ENCODE assay signal across 26 mouse cellular contexts in genomic region chr5:120245336-120245735, GRCm38 (mm10).
DNase-seq lines count a peak whose midpoint lies in the region; ATAC-seq and TF ChIP-seq lines count a peak whose summit lies in the region.
"Had no signal": no experiment of that assay in that cellular context is flagged by ENCODE, and none has a peak within 500 bp of the region (broad histone marks: within the 10 kb centered on the region; RNA-seq: fewer than 3 reads in every experiment).

No protein-coding gene starts in this region.

- no peaks in the 10 kb centered on the region for H3K27me3 ChIP-seq in kidney, adult 2 months (replicated peaks; ENCODE audit: control insufficient read depth, insufficient read depth, low read length)
- H3K27me3 ChIP-seq in kidney, embryonic 14.5 days (ENCODE audit: control insufficient read depth, insufficient read depth, low read length) = 0 out of 2 replicates have a peak, but pooled peaks cover 11% of the 10 kb centered on the region
- H3K27me3 ChIP-seq in intestine, postnatal 0 days (replicated peaks; ENCODE audit: control insufficient read depth, insufficient read depth, low read length) = no peaks in the 10 kb centered on the region
- H3K27me3 ChIP-seq in midbrain, embryonic 11.5 days (ENCODE audit: control insufficient read depth, insufficient read depth, low read length) = peaks cover 7% of the 10 kb centered on the region; the same call in 1 of the 2 replicates
- peaks cover 97% of the 10 kb centered on the region for H3K27me3 ChIP-seq in midbrain, embryonic 10.5 days (ENCODE audit: low read depth, poor library complexity, severe bottlenecking)

- H3K27ac ChIP-seq in kidney, adult 2 months (ENCODE audit: insufficient read depth, low read depth, low read length) = no peak overlapping the region
- H3K27ac ChIP-seq in kidney, embryonic 14.5 days (ENCODE audit: low read depth, low read length) = no peak overlapping the region
- no peak overlapping the region for H3K27ac ChIP-seq in intestine, postnatal 0 days (ENCODE audit: low read depth, low read length)
- H3K27ac ChIP-seq in midbrain, embryonic 11.5 days (ENCODE audit: low read depth, low read length) = no peak overlapping the region
- H3K27ac ChIP-seq in midbrain, embryonic 10.5 days (replicated peaks) = no peak overlapping the region
- H3K27ac ChIP-seq: embryonic facial prominence, embryonic 13.5 days; embryonic facial prominence, embryonic 15.5 days; forebrain, embryonic 10.5 days; forebrain, embryonic 12.5 days had no signal

- no peak for TF ChIP-seq POLR2A in kidney, adult 2 months (IDR thresholded peaks at IDR 0.05; ENCODE audit: low read depth, low read length)

- H3K9me3 ChIP-seq in kidney, embryonic 14.5 days (ENCODE audit: control insufficient read depth, low read length) = no peaks in the 10 kb centered on the region
- H3K9me3 ChIP-seq in intestine, postnatal 0 days (ENCODE audit: control insufficient read depth) = no peaks in the 10 kb centered on the region
- H3K9me3 ChIP-seq in midbrain, embryonic 11.5 days (ENCODE audit: control insufficient read depth, low read length) = no peaks in the 10 kb centered on the region
- H3K9me3 ChIP-seq in midbrain, embryonic 10.5 days (replicated peaks) = no peaks in the 10 kb centered on the region
- H3K9me3 ChIP-seq: embryonic facial prominence, embryonic 13.5 days; embryonic facial prominence, embryonic 15.5 days; forebrain, embryonic 10.5 days; forebrain, embryonic 12.5 days; G1E had no signal

- no peak for ATAC-seq in kidney, embryonic 14.5 days (ENCODE audit: low FRiP score, low TSS enrichment)
- ATAC-seq in intestine, postnatal 0 days = peak; percentile 41; the same call in 1 of the 2 replicates
- no peak for ATAC-seq in midbrain, embryonic 11.5 days (ENCODE audit: low FRiP score)
- ATAC-seq: activated CD4-positive, CD25-positive, alpha-beta regulatory T cell, adult 4 months; CD4-positive, CD25-positive, alpha-beta regulatory T cell, adult 4 months; forebrain, embryonic 14.5 days; forebrain, embryonic 16.5 days; Patski had no signal

- no peak overlapping the region for H3K4me2 ChIP-seq in kidney, embryonic 14.5 days (replicated peaks; ENCODE audit: low read depth, low read length)
- H3K4me2 ChIP-seq in intestine, postnatal 0 days (replicated peaks; ENCODE audit: low read depth) = no peak overlapping the region
- H3K4me2 ChIP-seq in midbrain, embryonic 11.5 days = no peak overlapping the region
- H3K4me2 ChIP-seq: embryonic facial prominence, embryonic 13.5 days; embryonic facial prominence, embryonic 15.5 days; forebrain, embryonic 12.5 days had no signal

- no peaks in the 10 kb centered on the region for H3K36me3 ChIP-seq in kidney, adult 2 months (ENCODE audit: control insufficient read depth, insufficient read depth, low read length)
- no peaks in the 10 kb centered on the region for H3K36me3 ChIP-seq in kidney, embryonic 14.5 days (ENCODE audit: control insufficient read depth, insufficient read depth, low read length)
- no peaks in the 10 kb centered on the region for H3K36me3 ChIP-seq in intestine, postnatal 0 days (ENCODE audit: control insufficient read depth, insufficient read depth)
- H3K36me3 ChIP-seq in midbrain, embryonic 11.5 days (ENCODE audit: control insufficient read depth, insufficient read depth, low read length) = no peaks in the 10 kb centered on the region
- no peaks in the 10 kb centered on the region for H3K36me3 ChIP-seq in midbrain, embryonic 10.5 days
- H3K36me3 ChIP-seq: embryonic facial prominence, embryonic 13.5 days; embryonic facial prominence, embryonic 15.5 days; forebrain, embryonic 10.5 days; forebrain, embryonic 12.5 days; G1E had no signal

- H3K4me3 ChIP-seq in kidney, adult 2 months (ENCODE audit: insufficient read depth, low read depth, low read length) = no peak overlapping the region
- H3K4me3 ChIP-seq in kidney, embryonic 14.5 days (ENCODE audit: low read length) = no peak overlapping the region
- H3K4me3 ChIP-seq in intestine, postnatal 0 days (ENCODE audit: low read depth, low read length) = no peak overlapping the region
- no peak overlapping the region for H3K4me3 ChIP-seq in midbrain, embryonic 11.5 days (ENCODE audit: low read depth, low read length)
- H3K4me3 ChIP-seq in midbrain, embryonic 10.5 days = no peak overlapping the region
- H3K4me3 ChIP-seq: embryonic facial prominence, embryonic 13.5 days; embryonic facial prominence, embryonic 15.5 days; erythroblast, embryonic 14.5 days; forebrain, embryonic 10.5 days; forebrain, embryonic 12.5 days had no signal

- no peak overlapping the region for H3K9ac ChIP-seq in kidney, embryonic 14.5 days (ENCODE audit: low read depth, low read length)
- no peak overlapping the region for H3K9ac ChIP-seq in intestine, postnatal 0 days (ENCODE audit: low read depth, low read length)
- no peak overlapping the region for H3K9ac ChIP-seq in midbrain, embryonic 11.5 days (ENCODE audit: low read length)
- H3K9ac ChIP-seq: embryonic facial prominence, embryonic 13.5 days; embryonic facial prominence, embryonic 15.5 days; forebrain, embryonic 12.5 days had no signal

- DNase-seq in kidney, adult 2 months = peak; percentile 2
- DNase-seq in midbrain, embryonic 11.5 days (ENCODE audit: low spot score, missing footprints) = no peak
- DNase-seq in midbrain, embryonic 10.5 days (ENCODE audit: low spot score) = no peak
- DNase-seq: adrenal gland, adult 8-10 months; adrenal gland, postnatal 14 days; adrenal gland, postnatal 36 days; B cell, adult 2 months; cerebellum, adult 11-12 months; cerebellum, adult 8-10 months; cerebellum, adult 9-11 months; cerebellum, postnatal 14 days; cerebellum, postnatal 36 days; embryo, embryonic 11 days had no signal

- TF ChIP-seq CTCF in kidney, adult 2 months (conservative IDR thresholded peaks at IDR 0.05; ENCODE audit: insufficient read depth, insufficient read length, low read depth, low read length) = no peak
- TF ChIP-seq CTCF in intestine, postnatal 0 days (IDR thresholded peaks at IDR 0.05; ENCODE audit: low read depth) = no peak

- 28% methylated on average over 5 of the region's 5 CpGs for WGBS in kidney, adult 2 months
- 39% methylated on average over 5 of the region's 5 CpGs for WGBS in kidney, embryonic 14.5 days
- 35% methylated on average over 5 of the region's 5 CpGs for WGBS in intestine, postnatal 0 days
- 78% methylated on average over 5 of the region's 5 CpGs for whole genome bisulfite sequencing in midbrain, embryonic 11.5 days
- whole genome bisulfite sequencing in midbrain, embryonic 10.5 days = 93% methylated on average over 5 of the region's 5 CpGs

- H3K4me1 ChIP-seq in kidney, adult 2 months (ENCODE audit: control insufficient read depth, insufficient read depth, low read length) = no peaks in the 10 kb centered on the region
- no peaks in the 10 kb centered on the region for H3K4me1 ChIP-seq in kidney, embryonic 14.5 days (ENCODE audit: control insufficient read depth, insufficient read depth, low read length)
- no peaks in the 10 kb centered on the region for H3K4me1 ChIP-seq in intestine, postnatal 0 days (replicated peaks; ENCODE audit: control insufficient read depth, insufficient read depth, low read length)
- no peaks in the 10 kb centered on the region for H3K4me1 ChIP-seq in midbrain, embryonic 11.5 days (ENCODE audit: control insufficient read depth, insufficient read depth, low read length)
- no peaks in the 10 kb centered on the region for H3K4me1 ChIP-seq in midbrain, embryonic 10.5 days
- H3K4me1 ChIP-seq: embryonic facial prominence, embryonic 13.5 days; embryonic facial prominence, embryonic 15.5 days; forebrain, embryonic 12.5 days had no signal
